Mouse (Mus musculus): ENCODE measurements around the gene Cd83.

The Cd83 gene

GRCm38 (mm10) chr13:43784725-43785711 is at the start of gene Cd83:
Gene Cd83 (plus strand): TSS chr13:43784775.
- CTCF ChIA-PET: interaction anchor here (0.8 to 2.8 kb wide), 6 partner anchors 11 to 31 kb away, joined by 3 to 12 read pairs (median 3); no protein-coding TSS in a partner anchor

GRCm38 (mm10) chr13:43739598-43740275 is 44.8 kb upstream of the Cd83 start:
- CTCF ChIA-PET: no interaction called here

- CTCF ChIA-PET: no interaction called here
Observed at GRCm38 (mm10) chr13:43740276-43740608, 44.3 kb upstream of the Cd83 start.

GRCm38 (mm10) chr13:43742677-43743076 is 41.9 kb upstream of the Cd83 start:
- CTCF ChIA-PET: no interaction called here

GRCm38 (mm10) chr13:43744259-43744658 is 40.3 kb upstream of the Cd83 start:
- CTCF ChIA-PET: interaction anchor here (0.6 to 0.9 kb wide), 3 partner anchors 16 to 1237 kb away, joined by 3 to 4 read pairs (median 4); no protein-coding TSS in a partner anchor

- CTCF ChIA-PET: interaction anchor here (0.5 to 1.0 kb wide), 2 partner anchors 12 to 14 kb away, joined by 3 to 6 read pairs; no protein-coding TSS in a partner anchor
Observed at GRCm38 (mm10) chr13:43750301-43750700, 34.3 kb upstream of the Cd83 start.

GRCm38 (mm10) chr13:43750966-43751365 is 33.6 kb upstream of the Cd83 start:
- CTCF ChIA-PET: interaction anchor here (1.0 kb wide), 1 partner anchor 13 kb away, joined by 3 read pairs; no protein-coding TSS in a partner anchor

- CTCF ChIA-PET: no interaction called here
Observed at GRCm38 (mm10) chr13:43752407-43752806, 32.2 kb upstream of the Cd83 start.

GRCm38 (mm10) chr13:43753652-43754051 is 30.9 kb upstream of the Cd83 start:
- CTCF ChIA-PET: interaction anchor here (0.5 to 1.0 kb wide), 3 partner anchors 9 to 31 kb away, joined by 3 to 7 read pairs (median 3); partner anchors contain the start of gene Cd83

- CTCF ChIA-PET: no interaction called here
Observed at GRCm38 (mm10) chr13:43754455-43755128, 30.0 kb upstream of the Cd83 start.

- CTCF ChIA-PET: no interaction called here
Observed at GRCm38 (mm10) chr13:43755573-43755972, 29.0 kb upstream of the Cd83 start.

- CTCF ChIA-PET: no interaction called here
Observed at GRCm38 (mm10) chr13:43761156-43761855, 23.3 kb upstream of the Cd83 start.

- CTCF ChIA-PET: interaction anchor here (0.5 to 1.4 kb wide), 4 partner anchors 9 to 25 kb away, joined by 3 to 7 read pairs (median 4); no protein-coding TSS in a partner anchor
Observed at GRCm38 (mm10) chr13:43762901-43763300, 21.7 kb upstream of the Cd83 start.

GRCm38 (mm10) chr13:43763301-43763994 is 21.1 kb upstream of the Cd83 start:
- CTCF ChIA-PET: interaction anchor here (0.6 to 1.4 kb wide), 4 partner anchors 10 to 33 kb away, joined by 3 to 7 read pairs (median 4); no protein-coding TSS in a partner anchor

- CTCF ChIA-PET: interaction anchor here (0.6 to 1.4 kb wide), 4 partner anchors 13 to 32 kb away, joined by 3 to 4 read pairs (median 3); no protein-coding TSS in a partner anchor
Observed at GRCm38 (mm10) chr13:43763995-43764579, 20.5 kb upstream of the Cd83 start.

- CTCF ChIA-PET: interaction anchor here (0.6 to 1.9 kb wide), 5 partner anchors 12 to 96 kb away, joined by 3 to 12 read pairs (median 4); partner anchors contain the start of gene Cd83
Observed at GRCm38 (mm10) chr13:43765293-43765814, 19.2 kb upstream of the Cd83 start.

GRCm38 (mm10) chr13:43766786-43767680 is 17.5 kb upstream of the Cd83 start:
- CTCF ChIA-PET: interaction anchor here (0.9 to 1.9 kb wide), 4 partner anchors 11 to 21 kb away, joined by 3 to 12 read pairs (median 4); partner anchors contain the start of gene Cd83

- CTCF ChIA-PET: no interaction called here
Observed at GRCm38 (mm10) chr13:43773020-43773419, 11.6 kb upstream of the Cd83 start.
